Mouse (Mus musculus) lung, embryonic 15.5 days (tissue): ENCODE measurements around the gene Gm21969. TPM values are rescaled to one million over a fixed set of nuclear protein-coding genes. Genes with fewer than 3 reads are reported as not detected.

Experiments
- ATAC-seq: fragments of 200-750 bp; cut with Nextera tagmentation; 2 replicates; pipeline ENCODE4 v1.8.0; 2017; ENCODE audit warnings: moderate number of reproducible peaks, borderline replicate concordance; ENCODE audit not compliant: low FRiP score, low TSS enrichment; ENCODE audit errors: extremely low read depth
- H3K27ac ChIP-seq: fragments of 300-500 bp; sonication (generic); 2 replicates; pipeline ENCODE4 v1.5.1; 2015; ENCODE audit warnings: moderate library complexity, mild to moderate bottlenecking, inconsistent platforms
- H3K27me3 ChIP-seq: fragments of 300-500 bp; sonication (generic); 2 replicates; pipeline ENCODE4 v1.6.1; 2015; ENCODE audit warnings: inconsistent platforms
- H3K36me3 ChIP-seq: fragments of 300-500 bp; sonication (generic); 2 replicates; pipeline ENCODE4 v1.6.1; 2015; ENCODE audit warnings: inconsistent platforms
- H3K4me1 ChIP-seq: fragments of 300-500 bp; sonication (generic); 2 replicates; pipeline ENCODE4 v1.6.1; 2015; ENCODE audit warnings: inconsistent platforms
- H3K4me2 ChIP-seq: fragments of 300-500 bp; sonication (generic); 2 replicates; pipeline ENCODE4 v1.6.1; 2015; ENCODE audit warnings: inconsistent platforms, mild to moderate bottlenecking, moderate library complexity
- H3K4me3 ChIP-seq: fragments of 300-500 bp; sonication (generic); 2 replicates; pipeline ENCODE4 v1.5.1; 2015; ENCODE audit warnings: mild to moderate bottlenecking, inconsistent platforms
- H3K9ac ChIP-seq: fragments of 300-500 bp; sonication (generic); 2 replicates; pipeline ENCODE4 v1.6.1; 2015; ENCODE audit warnings: inconsistent platforms
- H3K9me3 ChIP-seq: fragments of 300-500 bp; sonication (generic); 2 replicates; pipeline ENCODE4 v1.6.1; 2016; ENCODE audit warnings: inconsistent platforms
- WGBS: fragments of 180-500 bp; shearing (Covaris S2); methylation state at CpG from one replicate; pipeline ENCODE4 v1.1.7; 2015; 5-methylcytosine and 5-hydroxymethylcytosine counted together
- polyA plus RNA-seq: library from polyadenylated mRNA; unstranded; fragments of >200 nt; fragmentation: Nextera tagmentation; extraction: Ambion mirVana; gene quantifications from 2 replicates; pipeline ENCODE4 v1.2.1, GENCODE M21; 2015

Gene Gm21969
- not detected in 2 replicates for polyA plus RNA-seq

DNA sequence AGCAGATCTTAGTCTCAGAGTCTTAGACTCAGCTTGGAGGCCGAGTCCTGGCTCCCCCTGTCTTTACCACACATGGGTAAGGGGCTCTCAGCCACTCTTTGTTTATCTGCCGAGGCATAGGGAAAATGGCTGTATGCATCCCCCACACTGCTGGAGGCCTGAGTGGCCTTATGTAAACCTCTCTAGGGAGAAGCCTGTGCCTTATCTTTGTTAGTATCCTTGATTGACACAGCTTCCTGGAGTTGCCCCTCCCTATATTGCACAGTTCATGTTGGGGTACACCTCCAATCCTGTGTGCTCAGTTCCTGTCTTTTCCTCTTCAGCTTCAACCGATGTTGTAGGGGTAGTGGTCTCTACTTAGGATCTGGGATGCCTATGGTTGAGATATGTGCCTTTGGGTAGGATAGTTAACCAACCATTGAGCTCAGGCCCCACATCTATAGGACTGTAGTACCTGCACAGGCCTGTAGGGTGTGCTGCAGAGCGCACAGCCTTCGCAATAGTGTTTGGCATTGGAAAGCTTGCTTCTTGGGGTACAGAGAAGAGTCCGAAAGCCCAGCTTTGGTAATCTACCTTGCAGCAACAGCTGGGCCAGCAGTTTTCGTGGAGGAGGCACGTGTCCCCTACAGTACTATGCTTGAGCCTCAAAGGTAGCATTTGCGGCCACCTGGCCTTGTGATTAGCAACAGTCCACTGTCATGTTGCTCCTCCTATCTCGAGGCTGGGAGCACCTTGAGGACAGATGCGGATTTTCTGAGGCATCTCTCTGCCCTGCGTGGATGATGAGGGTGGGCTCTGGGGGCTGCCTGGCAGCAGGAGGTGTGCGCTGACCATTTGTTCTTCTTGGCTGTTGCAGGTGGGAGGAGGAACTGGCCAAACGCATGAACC is at the start of gene Gm21969:
Gene Gm21969 (plus strand): TSS at position 830 of the 888 bp plus-strand sequence.
- Histone ChIP-seq H3K27me3 (no peaks in the 10 kb centered on the region), H3K9ac (no peak within 1 kb of the TSS), H3K4me1 (peaks cover 53% of the 10 kb centered on the region), H3K4me3 (no peak within 1 kb of the TSS), H3K27ac (peak within 1 kb of the TSS; percentile 85), H3K9me3 (no peaks in the 10 kb centered on the region), H3K4me2 (no peak within 1 kb of the TSS), H3K36me3 (peaks cover 21% of the 10 kb centered on the region)
- 50% methylated on average over 14 of the region's 14 CpGs for WGBS
- ATAC-seq: no peak

DNA sequence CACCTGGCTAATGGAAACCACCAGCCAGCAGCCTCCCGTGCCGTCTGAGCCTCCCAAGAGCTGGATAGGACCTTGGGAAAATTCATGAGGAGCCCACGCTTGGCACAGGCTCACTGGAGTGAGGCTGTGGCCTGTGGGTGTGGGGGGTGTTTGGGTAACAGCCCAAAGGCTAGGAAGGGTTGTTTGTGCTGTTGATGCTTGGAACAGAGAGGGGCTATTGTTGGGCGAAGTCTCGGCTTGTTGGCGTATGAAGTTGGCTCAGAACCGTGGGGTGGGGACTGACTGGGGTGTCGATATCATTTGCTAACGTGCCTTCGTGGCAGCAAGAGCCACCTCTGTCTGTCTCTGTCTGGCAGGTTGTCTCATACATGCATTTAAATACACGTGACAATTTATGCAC is 47.8 kb upstream of the Gm21969 start:
- no peak for ATAC-seq
- H3K9ac ChIP-seq: no peak overlapping the region
- H3K4me2 ChIP-seq: no peak overlapping the region
- no peaks in the 10 kb centered on the region for H3K9me3 ChIP-seq
- no peaks in the 10 kb centered on the region for H3K36me3 ChIP-seq
- no peaks in the 10 kb centered on the region for H3K27me3 ChIP-seq
- no peak overlapping the region for H3K4me3 ChIP-seq
- WGBS: 79% methylated on average over 11 of the region's 11 CpGs
- H3K27ac ChIP-seq: no peak overlapping the region
- H3K4me1 ChIP-seq: no peaks in the 10 kb centered on the region

DNA sequence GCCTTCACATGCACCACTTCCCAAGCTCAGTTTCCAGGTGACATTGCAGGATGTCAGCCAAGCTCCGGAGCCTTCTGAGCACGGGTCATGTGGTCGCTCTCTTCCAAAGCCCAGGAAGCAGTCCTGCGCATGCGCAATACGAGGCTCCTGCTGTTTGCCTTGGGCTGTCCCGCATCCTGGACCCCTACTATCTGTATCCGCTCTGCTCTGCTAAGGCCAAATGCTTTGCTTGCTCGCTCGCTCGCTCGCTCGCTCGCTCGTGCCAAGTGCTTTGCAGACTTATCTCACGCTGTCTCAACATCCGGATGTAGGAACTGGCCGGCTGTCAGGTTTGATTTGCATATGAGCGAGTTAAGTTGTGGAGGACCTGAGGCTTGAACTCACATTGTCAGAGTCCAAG is 47.0 kb upstream of the Gm21969 start:
- H3K27ac ChIP-seq: no peak overlapping the region

DNA sequence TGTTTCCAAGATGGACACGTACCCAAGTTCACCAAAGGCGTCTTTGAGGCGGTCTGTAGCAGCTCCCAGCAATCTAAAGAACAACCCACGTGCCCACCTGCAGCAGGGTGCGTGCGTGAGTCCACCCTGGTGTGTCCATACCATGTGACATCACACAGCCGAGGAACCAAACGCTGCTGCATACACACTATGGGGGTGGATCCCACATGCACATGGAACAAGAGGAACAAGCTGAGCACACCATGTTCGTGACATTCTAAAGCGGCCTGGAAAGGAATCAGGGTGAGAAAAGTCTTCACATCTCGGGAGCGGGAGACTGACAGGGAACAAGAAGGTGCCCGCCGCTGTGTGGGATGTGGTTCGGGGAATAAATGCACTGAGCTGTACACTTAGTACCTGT is 34.6 kb upstream of the Gm21969 start:
- Histone ChIP-seq H3K9ac (no peak overlapping the region), H3K27ac (no peak overlapping the region), H3K4me2 (no peak overlapping the region), H3K4me3 (no peak overlapping the region), H3K27me3 (peaks cover 5% of the 10 kb centered on the region; the same call in 1 of the 2 replicates), H3K9me3 (no peaks in the 10 kb centered on the region), H3K4me1 (no peaks in the 10 kb centered on the region), H3K36me3 (no peaks in the 10 kb centered on the region)
- WGBS: 73% methylated on average over 15 of the region's 15 CpGs
- ATAC-seq: no peak

More for the DNA sequence above, 47.0 kb upstream of the Gm21969 start:
- H3K36me3 ChIP-seq: no peaks in the 10 kb centered on the region
- H3K9me3 ChIP-seq: no peaks in the 10 kb centered on the region
- H3K4me3 ChIP-seq: no peak overlapping the region
- 39% methylated on average over 19 of the region's 19 CpGs for WGBS
- ATAC-seq: no peak
- H3K9ac ChIP-seq: no peak overlapping the region
- no peaks in the 10 kb centered on the region for H3K4me1 ChIP-seq
- H3K4me2 ChIP-seq: peak overlapping the region; percentile 35; the same call in 1 of the 2 replicates
- no peaks in the 10 kb centered on the region for H3K27me3 ChIP-seq

DNA sequence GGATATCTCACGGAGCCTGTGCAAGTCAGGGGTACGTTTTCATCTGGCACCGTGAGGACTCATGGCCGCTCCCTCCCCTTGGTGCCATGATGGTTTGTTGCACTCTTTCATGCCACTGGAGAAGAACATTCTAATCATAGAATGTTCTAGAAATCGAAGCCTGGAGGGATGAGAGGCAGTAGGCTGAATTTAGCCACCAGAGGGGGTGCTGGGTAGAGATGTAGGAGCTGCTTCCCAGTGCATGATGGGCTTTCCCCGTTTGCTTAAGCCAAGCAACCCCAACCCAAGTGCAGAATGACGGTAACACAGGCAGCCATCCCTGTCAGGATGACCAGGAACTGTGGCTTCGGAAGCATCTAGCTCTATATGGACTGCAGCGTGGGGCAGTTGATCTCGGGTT is 32.2 kb upstream of the Gm21969 start:
- 75% methylated on average over 10 of the region's 10 CpGs for WGBS
- no peak overlapping the region for H3K9ac ChIP-seq
- H3K36me3 ChIP-seq: no peaks in the 10 kb centered on the region
- no peak overlapping the region for H3K4me2 ChIP-seq
- H3K27me3 ChIP-seq: peaks cover 5% of the 10 kb centered on the region; the same call in 1 of the 2 replicates
- no peaks in the 10 kb centered on the region for H3K9me3 ChIP-seq
- no peak for ATAC-seq
- H3K4me3 ChIP-seq: no peak overlapping the region
- peaks cover 9% of the 10 kb centered on the region for H3K4me1 ChIP-seq
- H3K27ac ChIP-seq: no peak overlapping the region

DNA sequence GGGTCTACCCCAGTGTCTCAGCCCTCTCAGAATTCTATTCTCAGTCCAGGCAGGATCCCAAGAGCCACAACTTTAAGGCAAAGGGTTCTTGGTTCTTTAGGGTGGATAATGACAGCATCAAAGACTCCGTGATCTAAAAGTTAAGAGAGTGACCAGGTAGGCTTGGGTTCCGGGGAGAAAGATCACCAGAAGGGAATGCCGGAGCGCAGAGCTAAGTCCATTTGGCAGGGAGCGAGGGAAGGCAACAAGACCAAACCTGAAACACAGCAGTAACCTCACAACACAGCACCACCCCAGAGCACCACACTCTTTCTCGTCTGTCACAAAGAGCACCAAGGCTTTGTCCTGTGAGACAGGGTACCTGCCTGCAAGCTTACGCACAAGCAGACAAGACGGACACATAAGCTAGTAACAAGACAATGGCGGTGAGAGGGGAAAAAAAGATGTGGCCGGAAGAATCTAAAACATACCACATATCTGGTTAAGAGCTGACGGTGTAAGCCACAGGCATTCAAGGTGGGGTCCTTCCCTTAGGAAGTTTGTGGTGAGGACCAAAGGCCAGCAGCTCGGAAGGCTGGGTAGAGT is 30.0 kb upstream of the Gm21969 start:
- peaks cover 30% of the 10 kb centered on the region for H3K4me1 ChIP-seq
- no peak for ATAC-seq
- 85% methylated on average over 12 of the region's 12 CpGs for WGBS
- H3K27ac ChIP-seq: no peak overlapping the region
- no peak overlapping the region; the same call in 1 of the 2 replicates for H3K9ac ChIP-seq
- no peaks in the 10 kb centered on the region for H3K9me3 ChIP-seq
- no peaks in the 10 kb centered on the region for H3K36me3 ChIP-seq
- H3K4me3 ChIP-seq: no peak overlapping the region
- no peak overlapping the region for H3K4me2 ChIP-seq
- peaks cover 5% of the 10 kb centered on the region; the same call in 1 of the 2 replicates for H3K27me3 ChIP-seq

DNA sequence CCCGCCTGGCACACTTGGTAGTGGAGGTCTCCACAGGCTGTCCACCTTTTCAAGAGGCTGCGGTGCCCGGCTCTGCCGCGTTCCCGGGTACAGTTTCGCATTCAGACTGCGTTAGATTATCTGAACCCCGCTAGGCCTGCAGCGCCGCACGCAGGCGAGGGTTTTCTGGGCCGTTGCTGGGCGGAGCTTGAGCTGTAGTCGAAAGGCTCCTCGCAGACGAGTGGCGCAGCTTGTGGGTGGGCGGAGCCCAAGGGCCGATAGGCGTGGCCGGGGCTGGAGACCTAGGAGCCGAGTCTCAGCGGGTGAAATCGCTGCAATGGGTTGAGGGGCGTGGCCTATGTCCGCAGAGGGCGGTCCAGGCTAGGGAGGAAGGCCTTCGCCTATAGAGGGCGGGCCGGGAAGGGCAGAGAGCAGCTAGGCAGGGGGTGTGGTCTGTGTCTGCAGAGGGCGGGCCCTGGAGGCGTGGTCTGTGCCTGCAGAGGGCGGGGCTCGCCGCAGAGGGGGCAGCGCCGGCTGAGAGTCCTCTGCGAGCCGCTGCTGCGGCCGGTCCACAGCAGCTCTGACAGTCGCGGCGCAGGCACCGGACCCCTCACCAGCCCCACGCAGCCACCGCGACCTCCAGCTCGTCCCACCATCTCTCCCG is 28.7 kb upstream of the Gm21969 start:
- peak overlapping the region; percentile 59 for H3K4me3 ChIP-seq
- peak overlapping the region; percentile 82 for H3K27ac ChIP-seq
- peaks cover 5% of the 10 kb centered on the region; the same call in 1 of the 2 replicates for H3K27me3 ChIP-seq
- no peaks in the 10 kb centered on the region for H3K36me3 ChIP-seq
- peak; percentile 97 for ATAC-seq
- H3K4me1 ChIP-seq: peaks cover 42% of the 10 kb centered on the region
- no peaks in the 10 kb centered on the region for H3K9me3 ChIP-seq
- peak overlapping the region; percentile 62 for H3K9ac ChIP-seq
- peak overlapping the region; percentile 88 for H3K4me2 ChIP-seq
- WGBS: under 1% methylated on average over 45 of the region's 52 CpGs

DNA sequence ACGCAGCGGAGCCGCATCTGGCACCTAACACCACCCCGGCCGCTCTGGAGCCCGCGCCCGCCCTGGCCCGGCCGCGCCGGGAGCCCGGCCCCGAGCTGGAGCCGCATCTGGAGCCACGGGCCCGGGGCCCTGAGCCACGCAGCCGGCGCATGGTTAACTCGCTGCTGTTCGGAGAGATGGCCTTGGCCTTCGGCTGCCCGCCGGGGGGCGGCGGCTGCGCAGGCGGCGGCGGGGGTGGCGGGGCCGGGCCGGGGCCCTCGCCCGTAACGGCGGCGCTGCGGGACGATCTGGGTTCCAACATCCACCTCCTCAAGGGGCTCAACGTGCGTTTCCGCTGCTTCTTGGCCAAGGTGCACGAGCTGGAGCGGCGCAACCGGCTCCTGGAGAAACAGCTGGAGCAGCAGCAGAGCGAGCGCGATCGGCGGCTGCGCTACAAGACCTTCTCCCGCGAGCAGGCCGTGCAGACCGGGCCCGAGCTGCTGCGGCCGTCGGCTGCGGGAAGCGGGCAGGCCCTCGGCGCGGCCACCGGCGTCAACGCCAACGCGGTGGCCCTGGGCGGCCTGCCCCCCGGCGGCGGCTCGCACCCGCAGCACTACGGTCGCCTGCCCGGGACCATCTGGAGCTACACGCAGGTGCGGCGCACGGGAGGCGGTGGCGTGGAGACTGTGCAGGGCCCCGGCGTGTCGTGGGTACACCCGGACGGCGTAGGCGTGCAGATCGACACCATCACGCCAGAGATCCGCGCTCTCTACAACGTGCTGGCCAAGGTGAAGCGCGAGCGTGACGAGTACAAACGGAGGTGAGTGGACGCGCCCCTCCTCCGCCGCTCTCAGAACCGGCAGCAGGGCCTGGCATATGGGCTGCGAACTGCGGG is 27.9 kb upstream of the Gm21969 start:
- peaks cover 50% of the 10 kb centered on the region for H3K4me1 ChIP-seq
- H3K4me3 ChIP-seq: peak overlapping the region; percentile 59
- WGBS: under 1% methylated on average over 102 of the region's 111 CpGs
- peak overlapping the region; percentile 62 for H3K9ac ChIP-seq
- H3K4me2 ChIP-seq: peak overlapping the region; percentile 88
- peak; percentile 49 for ATAC-seq
- peak overlapping the region; percentile 82 for H3K27ac ChIP-seq
- no peaks in the 10 kb centered on the region for H3K36me3 ChIP-seq
- H3K9me3 ChIP-seq: no peaks in the 10 kb centered on the region
- H3K27me3 ChIP-seq: 0 out of 2 replicates have a peak, but pooled peaks cover 5% of the 10 kb centered on the region

DNA sequence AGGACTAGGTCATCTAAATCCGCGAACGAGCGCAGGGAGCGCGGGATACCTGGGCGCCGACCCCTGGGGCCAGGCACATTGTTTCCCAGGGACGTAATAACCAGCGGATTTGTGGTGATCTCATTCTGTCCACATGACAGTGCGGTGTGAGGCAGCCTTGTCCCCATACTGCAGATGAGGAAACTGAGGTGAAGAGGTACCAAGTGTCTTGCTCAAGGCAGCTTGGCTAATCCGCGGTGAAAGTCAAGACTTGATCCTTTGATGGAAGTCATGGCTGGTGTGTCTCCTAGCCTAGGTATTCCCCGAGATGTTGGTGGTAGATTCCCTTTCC is 27.3 kb upstream of the Gm21969 start:
- peak overlapping the region; percentile 82 for H3K27ac ChIP-seq
- no peak for ATAC-seq
- 0 out of 2 replicates have a peak, but pooled peaks cover 5% of the 10 kb centered on the region for H3K27me3 ChIP-seq
- peak overlapping the region; percentile 59 for H3K4me3 ChIP-seq
- peak overlapping the region; percentile 62 for H3K9ac ChIP-seq
- H3K36me3 ChIP-seq: no peaks in the 10 kb centered on the region
- 8% methylated on average over 14 of the region's 14 CpGs for WGBS
- no peaks in the 10 kb centered on the region for H3K9me3 ChIP-seq
- H3K4me1 ChIP-seq: peaks cover 56% of the 10 kb centered on the region
- H3K4me2 ChIP-seq: peak overlapping the region; percentile 88

DNA sequence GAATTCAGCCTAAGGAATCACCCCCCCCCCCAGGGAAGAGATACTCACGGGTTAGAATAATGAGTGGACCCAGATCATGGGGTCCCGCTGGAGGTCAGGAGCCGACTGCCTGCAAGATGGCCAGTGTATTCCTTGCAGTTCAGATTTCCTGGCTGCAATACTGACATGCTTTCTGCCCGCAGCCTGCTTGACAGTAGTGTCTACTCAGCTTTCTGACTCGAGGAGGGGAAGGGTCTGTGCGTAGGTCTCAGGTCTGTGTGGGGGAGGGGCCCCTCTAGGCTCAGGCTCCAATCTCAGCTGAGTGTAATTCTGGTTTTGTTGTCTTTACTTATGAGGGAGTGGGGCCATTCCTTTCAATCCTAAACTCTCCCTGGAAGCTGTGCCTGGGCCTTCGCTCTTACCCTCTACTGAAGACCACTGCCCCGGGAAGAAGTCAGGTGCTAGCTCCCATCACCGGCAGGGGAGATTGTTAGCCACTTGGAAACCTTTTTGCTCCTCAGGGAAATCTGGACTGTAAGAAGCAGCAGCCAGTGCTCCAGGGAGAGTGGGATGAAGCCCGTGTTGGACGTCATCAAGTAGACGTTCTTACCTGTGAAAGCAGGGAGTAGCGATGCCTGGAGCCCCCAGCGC is 26.6 kb upstream of the Gm21969 start:
- Histone ChIP-seq H3K27ac (no peak overlapping the region), H3K9ac (peak overlapping the region; percentile 62), H3K4me1 (peaks cover 63% of the 10 kb centered on the region), H3K9me3 (no peaks in the 10 kb centered on the region), H3K36me3 (no peaks in the 10 kb centered on the region), H3K4me2 (peak overlapping the region; percentile 88), H3K4me3 (peak overlapping the region; percentile 59), H3K27me3 (0 out of 2 replicates have a peak, but pooled peaks cover 5% of the 10 kb centered on the region)
- no peak for ATAC-seq
- WGBS: 36% methylated on average over 14 of the region's 14 CpGs

DNA sequence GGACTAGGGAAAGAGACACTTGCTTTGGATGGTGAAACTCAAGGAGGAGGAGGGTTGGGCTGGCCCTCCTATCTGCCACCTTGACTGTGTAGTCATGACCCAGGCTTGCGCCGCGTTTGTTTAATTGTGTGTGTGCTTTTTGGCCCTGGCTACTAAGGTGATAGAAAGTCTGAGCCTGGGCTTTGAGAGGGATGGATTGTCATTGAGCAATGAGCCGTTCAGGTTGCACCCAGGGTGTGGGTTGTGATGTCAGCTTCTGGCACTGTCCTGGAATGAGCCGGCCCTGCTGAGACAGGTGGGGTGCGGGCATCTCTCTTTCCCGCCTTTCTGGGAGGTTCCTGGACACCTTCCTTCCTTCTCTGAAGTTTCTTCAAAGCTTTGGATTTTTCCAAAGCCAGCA is 26.0 kb upstream of the Gm21969 start:
- peak overlapping the region; percentile 88 for H3K4me2 ChIP-seq
- no peaks in the 10 kb centered on the region for H3K36me3 ChIP-seq
- no peaks in the 10 kb centered on the region for H3K9me3 ChIP-seq
- no peak for ATAC-seq
- 0 out of 2 replicates have a peak, but pooled peaks cover 5% of the 10 kb centered on the region for H3K27me3 ChIP-seq
- H3K4me3 ChIP-seq: peak overlapping the region; percentile 59
- 71% methylated on average over 7 of the region's 7 CpGs for WGBS
- H3K9ac ChIP-seq: no peak overlapping the region
- H3K27ac ChIP-seq: no peak overlapping the region
- peaks cover 70% of the 10 kb centered on the region for H3K4me1 ChIP-seq
